ENCODE assay signal across 9 mouse cellular contexts in the genomic region with DNA sequence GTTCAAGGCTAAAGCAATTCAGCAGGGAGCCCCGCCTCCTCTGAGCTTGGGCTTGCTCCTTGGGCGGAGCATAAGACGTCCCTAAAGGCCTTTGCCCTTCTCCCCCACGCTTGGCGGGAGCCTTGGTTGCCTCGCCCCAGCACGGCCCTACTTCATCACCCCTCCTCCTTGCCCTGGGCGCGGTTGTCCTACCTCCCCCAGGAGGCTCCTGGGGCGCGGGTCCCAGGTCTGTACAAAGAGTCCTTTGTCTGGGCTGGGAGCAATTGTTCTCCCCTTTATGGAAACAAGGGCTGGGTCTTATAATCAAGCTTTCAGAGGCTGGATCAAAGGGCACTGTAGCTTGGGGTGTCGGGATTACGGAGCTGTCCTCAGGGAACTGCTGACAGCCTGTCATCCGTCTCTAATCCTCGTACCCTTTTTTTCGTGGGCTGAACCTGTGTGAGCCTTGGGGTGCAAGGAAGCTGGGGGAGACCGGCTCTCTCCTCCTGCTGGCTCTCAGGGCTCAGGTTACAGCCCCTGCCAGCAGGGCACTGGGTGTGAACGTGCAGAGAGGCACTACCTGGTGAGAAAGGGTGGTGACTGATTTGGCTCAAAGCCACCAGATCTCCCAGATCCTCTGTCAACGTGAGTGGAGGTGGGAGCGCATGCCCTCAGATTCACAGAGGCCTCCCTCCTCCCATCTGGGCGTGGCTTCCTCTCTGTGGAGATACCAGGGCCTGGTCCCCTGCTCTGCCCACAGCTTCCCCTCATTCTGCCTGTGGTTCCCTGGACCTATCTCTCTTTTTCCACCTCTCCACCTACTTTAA. TPM values are rescaled to one million over a fixed set of nuclear protein-coding genes. Genes with fewer than 3 reads are reported as not detected.
DNase-seq lines count a peak whose midpoint lies in the region; ATAC-seq and TF ChIP-seq lines count a peak whose summit lies in the region.
"Had no signal": no experiment of that assay in that cellular context is flagged by ENCODE, and none has a peak within 500 bp of the region (broad histone marks: within the 10 kb centered on the region; RNA-seq: fewer than 3 reads in every experiment).

No protein-coding gene starts in this region.

- H3K27me3 ChIP-seq in heart, embryonic 10.5 days (ENCODE audit: insufficient read depth, poor library complexity, severe bottlenecking) = peaks cover 69% of the 10 kb centered on the region
- no peaks in the 10 kb centered on the region for H3K27me3 ChIP-seq in embryonic facial prominence, embryonic 10.5 days (replicated peaks; ENCODE audit: low read depth, poor library complexity, severe bottlenecking)
- no peaks in the 10 kb centered on the region for H3K27me3 ChIP-seq in hindbrain, postnatal 0 days (ENCODE audit: insufficient read depth, low read length)
- peaks cover 7% of the 10 kb centered on the region; the same call in 1 of the 2 replicates for H3K27me3 ChIP-seq in liver, embryonic 13.5 days
- H3K27me3 ChIP-seq in neural tube, embryonic 15.5 days (replicated peaks) = no peaks in the 10 kb centered on the region

- no peak overlapping the region for H3K9ac ChIP-seq in hindbrain, postnatal 0 days (replicated peaks; ENCODE audit: low read length)
- no peak overlapping the region for H3K9ac ChIP-seq in liver, embryonic 13.5 days
- H3K9ac ChIP-seq in neural tube, embryonic 15.5 days (replicated peaks) = no peak overlapping the region; the same call in 1 of the 2 replicates

- peak overlapping the region; percentile 14; the same call in 1 of the 2 replicates for H3K4me2 ChIP-seq in hindbrain, postnatal 0 days (ENCODE audit: low read depth, low read length)
- H3K4me2 ChIP-seq in liver, embryonic 13.5 days = peak overlapping the region; percentile 43
- peak overlapping the region; percentile 46 for H3K4me2 ChIP-seq in neural tube, embryonic 15.5 days

- peaks cover 14% of the 10 kb centered on the region for H3K4me1 ChIP-seq in heart, embryonic 10.5 days
- H3K4me1 ChIP-seq in embryonic facial prominence, embryonic 10.5 days = peaks cover 25% of the 10 kb centered on the region
- H3K4me1 ChIP-seq in hindbrain, postnatal 0 days (ENCODE audit: insufficient read depth, low read length) = no peaks in the 10 kb centered on the region
- H3K4me1 ChIP-seq in liver, embryonic 13.5 days (replicated peaks) = peaks cover 19% of the 10 kb centered on the region
- H3K4me1 ChIP-seq in neural tube, embryonic 15.5 days = peaks cover 9% of the 10 kb centered on the region

- no peaks in the 10 kb centered on the region for H3K36me3 ChIP-seq in heart, embryonic 10.5 days
- H3K36me3 ChIP-seq in embryonic facial prominence, embryonic 10.5 days (replicated peaks) = no peaks in the 10 kb centered on the region
- no peaks in the 10 kb centered on the region for H3K36me3 ChIP-seq in hindbrain, postnatal 0 days (ENCODE audit: insufficient read depth, low read length)
- H3K36me3 ChIP-seq in liver, embryonic 13.5 days = no peaks in the 10 kb centered on the region
- no peaks in the 10 kb centered on the region for H3K36me3 ChIP-seq in neural tube, embryonic 15.5 days

- WGBS in heart, embryonic 10.5 days = 1% methylated on average over 21 of the region's 21 CpGs
- 2% methylated on average over 21 of the region's 21 CpGs for WGBS in embryonic facial prominence, embryonic 10.5 days
- 9% methylated on average over 21 of the region's 21 CpGs for WGBS in hindbrain, postnatal 0 days
- WGBS in liver, embryonic 13.5 days (ENCODE audit: insufficient replicate concordance) = 6% methylated on average over 21 of the region's 21 CpGs
- 6% methylated on average over 21 of the region's 21 CpGs for WGBS in neural tube, embryonic 15.5 days

- ATAC-seq in hindbrain, postnatal 0 days = no peak
- ATAC-seq in liver, embryonic 13.5 days (ENCODE audit: low read depth) = peak; percentile 57; the same call in 1 of the 2 replicates
- no peak for ATAC-seq in neural tube, embryonic 15.5 days (ENCODE audit: low FRiP score)
- ATAC-seq in inflammation-experienced regulatory T-cells, adult 6 months = no peak

- peak overlapping the region; percentile 47 for H3K4me3 ChIP-seq in heart, embryonic 10.5 days
- H3K4me3 ChIP-seq in embryonic facial prominence, embryonic 10.5 days = peak overlapping the region; percentile 48
- H3K4me3 ChIP-seq in hindbrain, postnatal 0 days (ENCODE audit: low read length) = no peak overlapping the region
- H3K4me3 ChIP-seq in liver, embryonic 13.5 days (replicated peaks) = no peak overlapping the region
- H3K4me3 ChIP-seq in neural tube, embryonic 15.5 days (replicated peaks) = no peak overlapping the region
- H3K4me3 ChIP-seq: myocyte had no signal

- H3K9me3 ChIP-seq in heart, embryonic 10.5 days = no peaks in the 10 kb centered on the region
- no peaks in the 10 kb centered on the region for H3K9me3 ChIP-seq in embryonic facial prominence, embryonic 10.5 days
- H3K9me3 ChIP-seq in hindbrain, postnatal 0 days (ENCODE audit: low read length) = no peaks in the 10 kb centered on the region
- H3K9me3 ChIP-seq in liver, embryonic 13.5 days (replicated peaks) = no peaks in the 10 kb centered on the region
- H3K9me3 ChIP-seq in neural tube, embryonic 15.5 days (replicated peaks) = no peaks in the 10 kb centered on the region

- TF ChIP-seq CTCF in hindbrain, postnatal 0 days (IDR thresholded peaks at IDR 0.05; ENCODE audit: low read depth) = no peak

- intact Hi-C loops in heart, postnatal 36 days (cut with DNase I) = no loop called here

- peak overlapping the region; percentile 67 for H3K27ac ChIP-seq in heart, embryonic 10.5 days
- peak overlapping the region; percentile 85 for H3K27ac ChIP-seq in embryonic facial prominence, embryonic 10.5 days (replicated peaks)
- H3K27ac ChIP-seq in hindbrain, postnatal 0 days = no peak overlapping the region
- H3K27ac ChIP-seq in liver, embryonic 13.5 days = no peak overlapping the region
- H3K27ac ChIP-seq in neural tube, embryonic 15.5 days (replicated peaks) = no peak overlapping the region

- no peak for DNase-seq in heart, embryonic 10.5 days (ENCODE audit: low spot score)
- no peak for DNase-seq in heart, postnatal 36 days
- DNase-seq in embryonic facial prominence, embryonic 10.5 days (ENCODE audit: low spot score) = peak; percentile 70
- DNase-seq in hindbrain, postnatal 0 days (ENCODE audit: low spot score) = no peak
- DNase-seq in liver, embryonic 13.5 days = peak; percentile 37
- DNase-seq in B cell, adult 2 months = no peak

RNA-seq across cellular contexts. Expression of gene Gpr37l1, which starts 31.7 kb away (rescaled TPM):
- polyA plus RNA-seq in heart, embryonic 10.5 days (2016; fragmentation: Nextera tagmentation; extraction: Ambion mirVana) = not detected in 2 replicates
- total RNA-seq in heart, postnatal 36 days (2021) = 1 to 10 TPM in 1 of 2 experiments, under 1 TPM in 1; 0.92 to 1.0 TPM
- polyA plus RNA-seq in embryonic facial prominence, embryonic 10.5 days (2016; fragmentation: Nextera tagmentation; extraction: Ambion mirVana) = not detected in 2 replicates
- 42.6 and 66.3 TPM in 2 replicates for total RNA-seq in hindbrain, postnatal 0 days (2014; rRNA removed)
- polyA plus RNA-seq in hindbrain, postnatal 0 days (2015; fragmentation: Nextera tagmentation; extraction: Ambion mirVana) = 24.9 and 32.1 TPM in 2 replicates
- not detected in 2 replicates for polyA plus RNA-seq in liver, embryonic 13.5 days (2015; fragmentation: Nextera tagmentation; extraction: Ambion mirVana)
- 1.4 and 1.7 TPM in 2 replicates for polyA plus RNA-seq in neural tube, embryonic 15.5 days (2015; fragmentation: Nextera tagmentation; extraction: Ambion mirVana)
- polyA plus RNA-seq in inflammation-experienced regulatory T-cells, adult 6 months (2017; shearing (Covaris generic)) = not detected

RNA-seq across cellular contexts. Expression of gene Arl8a, which starts 52.6 kb away (rescaled TPM):
- polyA plus RNA-seq in heart, embryonic 10.5 days (2016; fragmentation: Nextera tagmentation; extraction: Ambion mirVana) = 28.0 and 36.5 TPM in 2 replicates
- 10 to 100 TPM; 21.1 to 26.7 TPM for total RNA-seq in heart, postnatal 36 days (2021)
- 48.3 and 50.3 TPM in 2 replicates for polyA plus RNA-seq in embryonic facial prominence, embryonic 10.5 days (2016; fragmentation: Nextera tagmentation; extraction: Ambion mirVana)
- 251 and 277 TPM in 2 replicates for total RNA-seq in hindbrain, postnatal 0 days (2014; rRNA removed)
- polyA plus RNA-seq in hindbrain, postnatal 0 days (2015; fragmentation: Nextera tagmentation; extraction: Ambion mirVana) = 329 and 369 TPM in 2 replicates
- polyA plus RNA-seq in liver, embryonic 13.5 days (2015; fragmentation: Nextera tagmentation; extraction: Ambion mirVana) = 8.9 and 10.5 TPM in 2 replicates
- 314 and 353 TPM in 2 replicates for polyA plus RNA-seq in neural tube, embryonic 15.5 days (2015; fragmentation: Nextera tagmentation; extraction: Ambion mirVana)
- polyA plus RNA-seq in inflammation-experienced regulatory T-cells, adult 6 months (2017; shearing (Covaris generic)) = 10 to 100 TPM; 10.6 to 19.4 (median 14.2) TPM

RNA-seq across cellular contexts. Expression of gene Elf3, which starts 59.2 kb away (rescaled TPM):
- polyA plus RNA-seq in heart, embryonic 10.5 days (2016; fragmentation: Nextera tagmentation; extraction: Ambion mirVana) = 1.2 and 2.8 TPM in 2 replicates
- total RNA-seq in heart, postnatal 36 days (2021) = not detected
- 6.3 and 6.4 TPM in 2 replicates for polyA plus RNA-seq in embryonic facial prominence, embryonic 10.5 days (2016; fragmentation: Nextera tagmentation; extraction: Ambion mirVana)
- 0.10 TPM in 1 of 2 replicates, not detected in the other for total RNA-seq in hindbrain, postnatal 0 days (2014; rRNA removed)
- polyA plus RNA-seq in hindbrain, postnatal 0 days (2015; fragmentation: Nextera tagmentation; extraction: Ambion mirVana) = 0.42 and 0.54 TPM in 2 replicates
- polyA plus RNA-seq in liver, embryonic 13.5 days (2015; fragmentation: Nextera tagmentation; extraction: Ambion mirVana) = 1.2 and 1.5 TPM in 2 replicates
- polyA plus RNA-seq in neural tube, embryonic 15.5 days (2015; fragmentation: Nextera tagmentation; extraction: Ambion mirVana) = 0.35 and 13.0 TPM in 2 replicates
- polyA plus RNA-seq in inflammation-experienced regulatory T-cells, adult 6 months (2017; shearing (Covaris generic)) = not detected

Comparison
In these comparisons a context has a peak if more than half of its experiments do, and no peak if none do; other contexts are left out.
1. DNase-seq: peak in embryonic facial prominence, embryonic 10.5 days (single experiment) and liver, embryonic 13.5 days (single experiment); none in heart, embryonic 10.5 days (single experiment), heart, postnatal 36 days (0 of 2), hindbrain, postnatal 0 days (single experiment) and B cell, adult 2 months (0 of 2).
2. H3K27ac ChIP-seq: peak in heart, embryonic 10.5 days (single experiment) and embryonic facial prominence, embryonic 10.5 days (single experiment); none in hindbrain, postnatal 0 days (single experiment), liver, embryonic 13.5 days (single experiment) and neural tube, embryonic 15.5 days (single experiment).
3. H3K4me3 ChIP-seq: peak in heart, embryonic 10.5 days (single experiment) and embryonic facial prominence, embryonic 10.5 days (single experiment); none in hindbrain, postnatal 0 days (single experiment), liver, embryonic 13.5 days (single experiment) and neural tube, embryonic 15.5 days (single experiment).
4. Peak in every context shown above with its lines, with median percentiles within 50 percentile points of each other: H3K4me2 ChIP-seq.